Mouse (Mus musculus): ENCODE measurements around the gene Sat2. TPM values are rescaled to one million over a fixed set of nuclear protein-coding genes. Genes with fewer than 3 reads are reported as not detected.
"Not testable (repeated sequence)": the region's sequence is repeated elsewhere in the genome, so short reads cannot be mapped to it uniquely, and the experiment has no call there.

Sat2 gene
- polyA plus RNA-seq, 1 experiment from 2014 or later = 11.5 TPM

GRCm38 (mm10) chr11:69617805-69618204, 4.0 kb upstream of the Sat2 start, which contains the start of gene Shbg:
Gene Shbg, minus strand, starts transcription at chr11:69617905.
- Histone ChIP-seq H3K36me3 (no peaks in the 10 kb centered on the region), H3K4me1 (peaks cover 65% of the 10 kb centered on the region), H3K4me2 (peak within 1 kb of the TSS; percentile 43), H3K4me3 (peak within 1 kb of the TSS; percentile 6; the same call in 1 of the 2 replicates), H3K27me3 (replicated peaks) (peaks cover 30% of the 10 kb centered on the region), H3K9me3 (replicated peaks) (no peaks in the 10 kb centered on the region), H3K27ac (peak within 1 kb of the TSS; percentile 58), H3K9ac (0 out of 2 replicates have a peak within 1 kb of the TSS, but pooled peaks have one; percentile 22)
- 36% methylated on average over 5 of the region's 5 CpGs for WGBS (ENCODE audit: insufficient replicate concordance)
- peak; percentile 33 for ATAC-seq

- Histone ChIP-seq H3K27ac (peak overlapping the region; percentile 81), H3K27me3 (replicated peaks) (peaks cover 20% of the 10 kb centered on the region), H3K4me2 (peak overlapping the region; percentile 77), H3K4me3 (no peak overlapping the region), H3K36me3 (no peaks in the 10 kb centered on the region), H3K9me3 (replicated peaks) (no peaks in the 10 kb centered on the region), H3K4me1 (peaks cover 54% of the 10 kb centered on the region), H3K9ac (peak overlapping the region; percentile 70; the same call in 1 of the 2 replicates)
- peak; percentile 65 for ATAC-seq
- 49% methylated on average over 7 of the region's 7 CpGs for WGBS (ENCODE audit: insufficient replicate concordance)
These were observed 1.3 kb upstream of the Sat2 start for GRCm38 (mm10) chr11:69620394-69621081.

GRCm38 (mm10) chr11:69622406-69622805, 582 bp downstream of the Sat2 start:
- ATAC-seq = no peak
- H3K4me3 ChIP-seq = peak overlapping the region; percentile 62
- H3K27ac ChIP-seq = peak overlapping the region; percentile 51
- peaks cover 48% of the 10 kb centered on the region for H3K4me1 ChIP-seq
- H3K9me3 ChIP-seq (replicated peaks) = no peaks in the 10 kb centered on the region
- peaks cover 4% of the 10 kb centered on the region; the same call in 1 of the 2 replicates for H3K27me3 ChIP-seq (replicated peaks)
- no peaks in the 10 kb centered on the region for H3K36me3 ChIP-seq
- H3K4me2 ChIP-seq = peak overlapping the region; percentile 77
- 45% methylated on average over 6 of the region's 6 CpGs for WGBS (ENCODE audit: insufficient replicate concordance)
- peak overlapping the region; percentile 70 for H3K9ac ChIP-seq

- no peaks in the 10 kb centered on the region for H3K9me3 ChIP-seq (replicated peaks)
- H3K27me3 ChIP-seq (replicated peaks) = peaks cover under 1% of the 10 kb centered on the region; the same call in 1 of the 2 replicates
- H3K27ac ChIP-seq = no peak overlapping the region
- peaks cover 42% of the 10 kb centered on the region for H3K4me1 ChIP-seq
- 0 out of 2 replicates have a peak overlapping the region, but pooled peaks have one; percentile 62 for H3K4me3 ChIP-seq
- ATAC-seq = no peak
- H3K36me3 ChIP-seq = no peaks in the 10 kb centered on the region
- peak overlapping the region; percentile 77 for H3K4me2 ChIP-seq
- 65% methylated on average over 4 of the region's 4 CpGs for WGBS (ENCODE audit: insufficient replicate concordance)
- H3K9ac ChIP-seq = no peak overlapping the region
These were observed 1.2 kb downstream of the Sat2 start for GRCm38 (mm10) chr11:69623006-69623405.

GRCm38 (mm10) chr11:69624339-69624738, 2.5 kb downstream of the Sat2 start:
- peaks cover 41% of the 10 kb centered on the region for H3K4me1 ChIP-seq
- H3K27me3 ChIP-seq (replicated peaks); H3K4me3 ChIP-seq; H3K9ac ChIP-seq; H3K4me2 ChIP-seq; H3K36me3 ChIP-seq; H3K9me3 ChIP-seq (replicated peaks); ATAC-seq; H3K27ac ChIP-seq: not testable (repeated sequence)
- WGBS (ENCODE audit: insufficient replicate concordance) = 73% methylated on average over 2 of the region's 2 CpGs

DNA sequence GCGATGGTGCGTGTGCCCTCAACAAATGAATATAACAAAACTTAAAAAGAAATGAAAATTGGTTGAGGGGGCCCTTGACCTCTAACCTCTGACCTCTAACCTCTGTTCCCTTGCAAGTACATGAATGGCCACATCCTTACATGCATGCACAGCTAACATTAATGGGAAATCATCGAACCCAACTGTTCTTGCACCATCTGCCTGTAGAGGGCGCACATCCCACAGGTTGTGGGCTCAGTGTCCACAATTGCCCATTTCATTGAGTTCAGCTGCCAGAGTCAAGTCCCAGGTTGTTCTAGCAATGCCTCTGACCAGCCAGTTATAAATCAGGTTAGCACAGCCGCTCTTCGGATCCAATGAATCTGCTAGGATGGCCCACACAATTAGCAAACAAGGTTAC, 6.5 kb downstream of the Sat2 start:
- Histone ChIP-seq H3K36me3 (no peaks in the 10 kb centered on the region), H3K4me1 (peaks cover 16% of the 10 kb centered on the region), H3K27ac (no peak overlapping the region), H3K9me3 (replicated peaks) (no peaks in the 10 kb centered on the region), H3K4me2 (no peak overlapping the region), H3K4me3 (no peak overlapping the region), H3K27me3 (replicated peaks) (no peaks in the 10 kb centered on the region), H3K9ac (no peak overlapping the region)
- no peak for ATAC-seq
- 31% methylated on average over 6 of the region's 6 CpGs for WGBS (ENCODE audit: insufficient replicate concordance)

DNA sequence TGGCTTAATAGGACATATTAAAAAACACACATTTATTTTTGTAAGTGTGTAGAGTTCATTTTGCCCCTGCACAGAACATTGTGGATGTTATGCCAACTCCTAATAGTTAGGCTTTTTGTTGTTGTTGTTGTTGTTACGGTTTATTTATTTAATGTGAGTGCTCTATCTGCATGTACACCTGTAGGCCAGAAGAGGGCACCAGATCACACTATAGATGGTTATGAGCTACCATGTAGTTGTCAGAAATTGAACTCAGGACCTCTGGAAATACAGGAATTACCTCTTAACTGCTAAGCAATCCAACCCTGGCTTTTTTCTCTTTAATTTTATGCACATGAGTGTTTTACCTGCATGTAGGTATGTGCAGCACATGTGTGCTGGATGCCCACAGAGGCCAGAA, 8.0 kb downstream of the Sat2 start:
- H3K27me3 ChIP-seq (replicated peaks) = no peaks in the 10 kb centered on the region
- H3K27ac ChIP-seq = no peak overlapping the region
- no peaks in the 10 kb centered on the region for H3K9me3 ChIP-seq (replicated peaks)
- WGBS (ENCODE audit: insufficient replicate concordance) = 63% methylated on average over 1 of the region's 1 CpGs
- peaks cover 26% of the 10 kb centered on the region for H3K4me1 ChIP-seq
- H3K36me3 ChIP-seq = no peaks in the 10 kb centered on the region
- no peak overlapping the region for H3K4me2 ChIP-seq
- ATAC-seq = no peak
- H3K4me3 ChIP-seq = no peak overlapping the region
- no peak overlapping the region for H3K9ac ChIP-seq

DNA sequence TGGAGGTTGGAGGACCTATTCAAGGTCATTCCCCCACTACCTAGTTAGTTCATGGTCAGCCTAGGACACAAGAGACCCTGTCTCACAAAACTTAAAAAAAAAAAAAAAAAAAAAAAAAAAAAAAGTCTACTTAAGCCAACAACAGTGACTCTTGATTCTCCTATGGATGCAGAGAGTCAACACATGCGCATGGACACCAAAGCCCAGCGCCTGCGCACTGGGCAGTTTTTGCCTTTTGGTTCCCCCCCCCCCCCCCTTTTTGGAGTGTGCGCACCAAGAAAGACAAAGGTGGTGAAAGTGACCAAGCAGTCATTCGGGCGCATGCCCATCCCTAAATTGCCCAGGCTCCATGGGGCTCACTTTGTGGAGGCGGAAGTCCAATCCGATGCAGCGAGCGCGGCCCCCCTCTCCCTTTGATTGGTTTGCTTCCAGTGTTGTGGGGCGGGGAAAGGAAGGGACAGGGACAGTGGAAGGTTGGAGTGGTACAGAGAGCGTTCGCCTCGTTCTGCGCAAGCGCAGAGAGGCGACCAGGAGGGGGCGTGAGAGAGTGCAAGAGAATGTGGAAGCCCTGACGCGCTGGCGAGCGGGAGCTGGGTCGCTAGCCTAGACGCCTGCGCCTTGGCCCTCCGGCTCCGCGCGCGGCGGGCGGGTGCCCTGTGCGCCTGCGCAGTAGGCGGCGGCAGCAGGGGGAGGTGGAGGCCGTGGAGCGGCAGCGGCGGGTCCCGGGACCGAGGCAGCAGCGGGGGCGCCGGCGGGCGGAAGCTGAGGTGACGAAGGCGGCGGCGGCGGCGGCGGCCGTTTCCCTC, 10.7 kb downstream of the Sat2 start, which contains the start of gene Fxr2:
Gene Fxr2, plus strand, starts transcription at position 707 of the 806 bp plus-strand sequence.
- no peaks in the 10 kb centered on the region for H3K27me3 ChIP-seq (replicated peaks)
- peak within 1 kb of the TSS; percentile 99 for H3K9ac ChIP-seq
- H3K27ac ChIP-seq = peak within 1 kb of the TSS; percentile 98
- H3K9me3 ChIP-seq (replicated peaks) = no peaks in the 10 kb centered on the region
- H3K4me1 ChIP-seq = peaks cover 48% of the 10 kb centered on the region
- peaks cover 14% of the 10 kb centered on the region for H3K36me3 ChIP-seq
- peak within 1 kb of the TSS; percentile 98 for H3K4me3 ChIP-seq
- ATAC-seq = peak; percentile 95
- peak within 1 kb of the TSS; percentile 86 for H3K4me2 ChIP-seq
- under 1% methylated on average over 48 of the region's 56 CpGs for WGBS (ENCODE audit: insufficient replicate concordance)

DNA sequence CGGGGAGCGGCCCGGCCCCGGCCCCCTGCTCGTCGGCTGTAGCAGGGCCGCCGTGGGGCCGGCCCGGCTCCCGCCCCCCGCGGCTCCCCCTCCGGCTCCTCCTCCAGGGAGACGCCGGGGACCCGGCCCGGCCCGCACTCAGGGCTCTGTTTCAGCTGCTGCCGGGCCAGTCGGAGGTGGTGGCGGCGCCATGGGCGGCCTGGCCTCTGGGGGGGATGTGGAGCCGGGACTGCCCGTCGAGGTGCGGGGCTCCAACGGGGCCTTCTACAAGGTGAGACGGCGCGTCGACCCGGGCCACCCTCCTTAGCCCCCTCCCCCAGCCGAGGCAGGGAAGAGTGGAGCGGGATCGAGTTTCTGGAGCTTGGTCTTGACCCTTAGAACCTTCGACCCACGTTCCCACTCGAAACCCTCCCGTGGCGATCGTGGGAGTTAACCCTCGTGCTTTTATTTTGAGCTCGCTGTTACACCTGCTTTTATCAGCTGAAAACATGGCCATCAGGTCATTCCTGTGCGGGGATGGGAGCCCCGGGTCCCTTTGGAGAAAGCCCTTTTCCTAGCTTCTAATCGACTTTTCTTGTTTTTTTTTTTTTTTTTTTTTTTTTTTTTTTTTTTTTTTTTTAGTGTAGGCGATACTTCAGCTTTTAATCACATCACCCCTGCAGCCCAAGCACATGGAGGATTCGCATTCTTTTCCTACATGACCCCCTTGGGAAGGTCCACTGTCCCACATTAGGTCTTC, 11.5 kb downstream of the Sat2 start:
- no peaks in the 10 kb centered on the region for H3K27me3 ChIP-seq (replicated peaks)
- ATAC-seq = peak; percentile 60
- under 1% methylated on average over 42 of the region's 50 CpGs for WGBS (ENCODE audit: insufficient replicate concordance)
- H3K27ac ChIP-seq = peak overlapping the region; percentile 98
- peaks cover 48% of the 10 kb centered on the region for H3K4me1 ChIP-seq
- peak overlapping the region; percentile 98 for H3K4me3 ChIP-seq
- peak overlapping the region; percentile 86 for H3K4me2 ChIP-seq
- no peaks in the 10 kb centered on the region for H3K9me3 ChIP-seq (replicated peaks)
- H3K36me3 ChIP-seq = peaks cover 22% of the 10 kb centered on the region
- peak overlapping the region; percentile 99 for H3K9ac ChIP-seq

- Histone ChIP-seq H3K4me1 (peaks cover 45% of the 10 kb centered on the region), H3K27me3 (replicated peaks) (no peaks in the 10 kb centered on the region), H3K9ac (peak overlapping the region; percentile 31; the same call in 1 of the 2 replicates), H3K4me2 (peak overlapping the region; percentile 86), H3K4me3 (no peak overlapping the region), H3K36me3 (peaks cover 39% of the 10 kb centered on the region), H3K9me3 (replicated peaks) (no peaks in the 10 kb centered on the region), H3K27ac (peak overlapping the region; percentile 40; the same call in 1 of the 2 replicates)
- ATAC-seq = no peak
- WGBS (ENCODE audit: insufficient replicate concordance) = 82% methylated on average over 3 of the region's 3 CpGs
These were observed 13.6 kb downstream of the Sat2 start for GRCm38 (mm10) chr11:69635471-69635870.

DNA sequence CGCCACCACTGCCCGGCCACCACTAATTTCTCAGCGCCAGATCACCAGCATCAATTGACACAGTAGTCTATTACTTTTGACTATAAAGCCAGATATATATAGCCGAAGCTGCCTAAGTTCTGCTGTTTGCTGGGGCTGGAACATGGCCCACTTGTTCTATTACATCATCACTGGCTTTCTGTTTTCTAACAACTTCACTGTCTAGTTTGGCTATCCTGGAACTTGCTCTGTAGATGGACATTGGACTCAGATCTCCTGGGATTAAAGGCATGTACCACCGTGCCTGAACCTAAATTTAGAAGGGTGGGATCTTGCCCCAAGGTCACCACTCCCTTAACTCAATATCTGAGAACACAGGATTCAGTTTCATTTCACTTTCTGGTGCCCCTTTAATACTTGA, 24.0 kb downstream of the Sat2 start:
- H3K9ac ChIP-seq = no peak overlapping the region

More for the DNA sequence above, 24.0 kb downstream of the Sat2 start:
- Histone ChIP-seq H3K27me3 (replicated peaks) (no peaks in the 10 kb centered on the region), H3K4me3 (no peak overlapping the region), H3K4me2 (no peak overlapping the region), H3K27ac (no peak overlapping the region), H3K36me3 (peaks cover 99% of the 10 kb centered on the region), H3K4me1 (no peaks in the 10 kb centered on the region), H3K9me3 (replicated peaks) (no peaks in the 10 kb centered on the region)
- ATAC-seq = no peak
- 90% methylated on average over 5 of the region's 5 CpGs for WGBS (ENCODE audit: insufficient replicate concordance)

Data from liver, embryonic 12.5 days (tissue).